Mouse (Mus musculus): ENCODE measurements at regions not wholly inside any gene's neighbourhood (a gene's known extent, or its start where the extent isn't known, plus 50 kb on each side); places are given as distances from the start of the nearest gene placed in this dataset.
A peak's percentile ranks its signal among the peaks of the same experiment; 100 is the strongest.

- DNase-seq (ENCODE audit: extremely low spot score) = no peak
Measured at GRCm38 (mm10) chr9:117967080-117967479, 73.2 kb upstream of the Azi2 start.

GRCm38 (mm10) chr9:117966326-117966989 lies 73.8 kb upstream of the Azi2 start:
- peak; percentile 9 for DNase-seq (ENCODE audit: extremely low spot score)

- peak; percentile 10 for DNase-seq (ENCODE audit: extremely low spot score)
Measured at GRCm38 (mm10) chr9:117962088-117963030, 77.9 kb upstream of the Azi2 start.

GRCm38 (mm10) chr9:117959845-117960244 lies 80.5 kb upstream of the Azi2 start:
- DNase-seq (ENCODE audit: extremely low spot score) = no peak

GRCm38 (mm10) chr9:117957195-117957594 lies 83.1 kb upstream of the Azi2 start:
- no peak for DNase-seq (ENCODE audit: extremely low spot score)

GRCm38 (mm10) chr9:117956691-117957090 lies 83.6 kb upstream of the Azi2 start:
- no peak for DNase-seq (ENCODE audit: extremely low spot score)

GRCm38 (mm10) chr9:117927466-117927847 lies 112.8 kb upstream of the Azi2 start:
- no peak for DNase-seq (ENCODE audit: extremely low spot score)

- DNase-seq (ENCODE audit: extremely low spot score) = no peak
Measured at GRCm38 (mm10) chr9:117926700-117927465, 113.4 kb upstream of the Azi2 start.

- no peak for DNase-seq (ENCODE audit: extremely low spot score)
Measured at GRCm38 (mm10) chr9:117922992-117923391, 117.3 kb upstream of the Azi2 start.

GRCm38 (mm10) chr9:117907895-117908424 lies 132.3 kb upstream of the Azi2 start:
- no peak for DNase-seq (ENCODE audit: extremely low spot score)

- no peak for DNase-seq (ENCODE audit: extremely low spot score)
Measured at GRCm38 (mm10) chr9:117905045-117905747, 135.1 kb upstream of the Azi2 start.

- DNase-seq (ENCODE audit: extremely low spot score) = no peak
Measured at GRCm38 (mm10) chr9:117904621-117905020, 135.7 kb upstream of the Azi2 start.

- DNase-seq (ENCODE audit: extremely low spot score) = peak; percentile 17
Measured at GRCm38 (mm10) chr9:117903025-117903424, 137.3 kb upstream of the Azi2 start.

GRCm38 (mm10) chr9:117902239-117902939 lies 137.9 kb upstream of the Azi2 start:
- no peak for DNase-seq (ENCODE audit: extremely low spot score)

- no peak for DNase-seq (ENCODE audit: extremely low spot score)
Measured at GRCm38 (mm10) chr9:117900631-117901030, 139.7 kb upstream of the Azi2 start.

- DNase-seq (ENCODE audit: extremely low spot score) = no peak
Measured at GRCm38 (mm10) chr9:117896517-117896916, 143.8 kb upstream of the Azi2 start.

GRCm38 (mm10) chr9:117892601-117893000 lies 147.7 kb upstream of the Azi2 start:
- no peak for DNase-seq (ENCODE audit: extremely low spot score)

- no peak for DNase-seq (ENCODE audit: extremely low spot score)
Measured at GRCm38 (mm10) chr9:117873172-117873571, 167.1 kb upstream of the Azi2 start.

GRCm38 (mm10) chr9:117872387-117873081 lies 167.8 kb upstream of the Azi2 start:
- DNase-seq (ENCODE audit: extremely low spot score) = peak; percentile 69

- DNase-seq (ENCODE audit: extremely low spot score) = no peak
Measured at GRCm38 (mm10) chr9:117872021-117872386, 168.3 kb upstream of the Azi2 start.

Data from embryo, embryonic 9.5 days (tissue).